ENCODE assay signal across 13 mouse cellular contexts in the genomic region with DNA sequence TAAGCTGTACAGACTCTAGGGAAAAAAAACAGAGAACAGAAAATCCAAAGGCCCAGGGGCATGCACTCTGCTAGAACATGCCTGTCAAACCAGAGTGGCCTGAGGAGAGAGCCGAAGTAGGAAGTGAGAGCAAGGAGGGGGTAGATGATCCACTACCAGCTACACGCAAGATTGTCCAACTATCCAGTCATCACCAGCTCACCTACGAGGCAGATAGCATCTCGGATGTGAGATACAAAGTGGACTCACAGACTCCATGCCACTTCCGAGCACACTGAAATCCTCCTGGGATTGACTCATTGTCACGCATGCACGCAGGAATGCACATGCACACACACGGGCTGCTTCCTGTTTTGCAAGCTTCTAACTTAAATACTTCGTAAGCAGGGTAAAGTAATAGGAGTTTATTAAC. TPM values are rescaled to one million over a fixed set of nuclear protein-coding genes. Genes with fewer than 3 reads are reported as not detected.
A peak's percentile ranks its signal among the peaks of the same experiment; 100 is the strongest.
DNase-seq lines count a peak whose midpoint lies in the region; ATAC-seq and TF ChIP-seq lines count a peak whose summit lies in the region.
"Had no signal": no experiment of that assay in that cellular context is flagged by ENCODE, and none has a peak within 500 bp of the region (broad histone marks: within the 10 kb centered on the region; RNA-seq: fewer than 3 reads in every experiment).

No protein-coding gene starts in this region.

- WGBS in kidney, adult 2 months = 56% methylated on average over 9 of the region's 9 CpGs
- 45% methylated on average over 9 of the region's 9 CpGs for WGBS in liver, embryonic 16.5 days (ENCODE audit: insufficient replicate concordance)
- WGBS in forebrain, embryonic 13.5 days = 89% methylated on average over 9 of the region's 9 CpGs

- peak overlapping the region; percentile 23; the same call in 1 of the 2 replicates for H3K9ac ChIP-seq in ES-E14 (ENCODE audit: insufficient read depth, low read depth, low read length, poor library complexity, severe bottlenecking)
- no peak overlapping the region for H3K9ac ChIP-seq in liver, embryonic 16.5 days (ENCODE audit: low read depth, low read length)
- H3K9ac ChIP-seq in forebrain, embryonic 13.5 days = no peak overlapping the region
- H3K9ac ChIP-seq: limb, embryonic 15.5 days; stomach, embryonic 15.5 days had no signal

- no peaks in the 10 kb centered on the region for H3K36me3 ChIP-seq in kidney, adult 2 months (ENCODE audit: control insufficient read depth, insufficient read depth, low read length)
- no peaks in the 10 kb centered on the region for H3K36me3 ChIP-seq in ES-E14 (ENCODE audit: control insufficient read depth, insufficient read depth, low read length, poor library complexity, severe bottlenecking)
- no peaks in the 10 kb centered on the region for H3K36me3 ChIP-seq in liver, embryonic 16.5 days (ENCODE audit: control insufficient read depth, insufficient read depth)
- H3K36me3 ChIP-seq in forebrain, embryonic 13.5 days (ENCODE audit: poor library complexity, severe bottlenecking) = no peaks in the 10 kb centered on the region
- H3K36me3 ChIP-seq: limb, embryonic 15.5 days; stomach, embryonic 15.5 days had no signal

- H3K27ac ChIP-seq in kidney, adult 2 months (ENCODE audit: insufficient read depth, low read depth, low read length) = no peak overlapping the region
- peak overlapping the region; percentile 3; the same call in 1 of the 2 replicates for H3K27ac ChIP-seq in ES-E14 (ENCODE audit: insufficient read depth, low read depth, low read length, poor library complexity, severe bottlenecking)
- peak overlapping the region; percentile 55 for H3K27ac ChIP-seq in liver, embryonic 16.5 days (ENCODE audit: low read length)
- no peak overlapping the region for H3K27ac ChIP-seq in forebrain, embryonic 13.5 days
- H3K27ac ChIP-seq: limb, embryonic 15.5 days; stomach, embryonic 15.5 days had no signal

- in situ Hi-C loops in ES-E14 (cut with MboI; ENCODE audit: low sequenced_read_pairs in 2 of 2, unreplicated experiment in 2 of 2) = no loop called here

- peak; percentile 20 for DNase-seq in kidney, adult 2 months
- DNase-seq in kidney, adult 8-10 months = no peak
- DNase-seq in 3134 (ENCODE audit: extremely low read depth, insufficient read length, low spot score) (peak; percentile 58), ES-E14 (ENCODE audit: low read depth, low spot score) (no peak)
- DNase-seq: cerebellum, postnatal 25 days had no signal

- TF ChIP-seq POLR2A in kidney, adult 2 months (IDR thresholded peaks at IDR 0.05; ENCODE audit: low read depth, low read length) = no peak

- H3K9me3 ChIP-seq in ES-E14 (ENCODE audit: control insufficient read depth, insufficient read depth, low read depth, low read length) = no peaks in the 10 kb centered on the region
- H3K9me3 ChIP-seq in liver, embryonic 16.5 days (replicated peaks; ENCODE audit: control insufficient read depth, low read length) = no peaks in the 10 kb centered on the region
- no peaks in the 10 kb centered on the region for H3K9me3 ChIP-seq in forebrain, embryonic 13.5 days (replicated peaks)
- H3K9me3 ChIP-seq: limb, embryonic 15.5 days; stomach, embryonic 15.5 days had no signal

- H3K4me2 ChIP-seq in liver, embryonic 16.5 days (ENCODE audit: low read depth, low read length) = no peak overlapping the region; the same call in 1 of the 2 replicates
- H3K4me2 ChIP-seq in forebrain, embryonic 13.5 days = no peak overlapping the region
- H3K4me2 ChIP-seq: limb, embryonic 15.5 days; stomach, embryonic 15.5 days had no signal

- no peak overlapping the region for H3K4me3 ChIP-seq in kidney, adult 2 months (ENCODE audit: insufficient read depth, low read depth, low read length)
- no peak overlapping the region for H3K4me3 ChIP-seq in ES-E14 (ENCODE audit: insufficient read depth in 1 of 2, low read depth in 1 of 2, low read length in 2 of 2, poor library complexity in 1 of 2, severe bottlenecking in 1 of 2)
- no peak overlapping the region for H3K4me3 ChIP-seq in liver, embryonic 16.5 days (ENCODE audit: low read depth, low read length)
- H3K4me3 ChIP-seq in forebrain, embryonic 13.5 days = no peak overlapping the region
- H3K4me3 ChIP-seq: limb, embryonic 15.5 days; stomach, embryonic 15.5 days had no signal

- peak; percentile 51; the same call in 1 of the 2 replicates for ATAC-seq in liver, embryonic 16.5 days (ENCODE audit: low read depth)
- ATAC-seq in inflammation-experienced regulatory T-cells, adult 6 months = no peak
- no peak for ATAC-seq in cerebellum, adult (ENCODE audit: insufficient number of reproducible peaks, low FRiP score, low TSS enrichment)
- no peak for ATAC-seq in forebrain, embryonic 13.5 days
- ATAC-seq: midbrain, embryonic 16.5 days had no signal

- H3K27me3 ChIP-seq in kidney, adult 2 months (replicated peaks; ENCODE audit: control insufficient read depth, insufficient read depth, low read length) = no peaks in the 10 kb centered on the region
- H3K27me3 ChIP-seq in liver, embryonic 16.5 days (ENCODE audit: control insufficient read depth, insufficient read depth, low read depth, low read length) = no peaks in the 10 kb centered on the region
- no peaks in the 10 kb centered on the region for H3K27me3 ChIP-seq in forebrain, embryonic 13.5 days
- H3K27me3 ChIP-seq: limb, embryonic 15.5 days; stomach, embryonic 15.5 days had no signal

- no peak for TF ChIP-seq CTCF in kidney, adult 2 months (conservative IDR thresholded peaks at IDR 0.05; ENCODE audit: insufficient read depth, insufficient read length, low read depth, low read length)

- H3K4me1 ChIP-seq in kidney, adult 2 months (ENCODE audit: control insufficient read depth, insufficient read depth, low read length) = peaks cover 18% of the 10 kb centered on the region
- peaks cover 0 to 12% of the 10 kb centered on the region in 2 experiments; a peak in 3 of 4 replicates for H3K4me1 ChIP-seq in ES-E14 (ENCODE audit: control insufficient read depth in 2 of 2, insufficient read depth in 2 of 2, low read length in 2 of 2, poor library complexity in 1 of 2)
- H3K4me1 ChIP-seq in liver, embryonic 16.5 days (ENCODE audit: control insufficient read depth, low read depth, low read length) = no peaks in the 10 kb centered on the region
- H3K4me1 ChIP-seq in forebrain, embryonic 13.5 days = peaks cover 12% of the 10 kb centered on the region
- H3K4me1 ChIP-seq: limb, embryonic 15.5 days; stomach, embryonic 15.5 days had no signal

TF ChIP-seq in ES-E14, 5 proteins besides CTCF, POLR2A, EP300 and RAD21:
- TF ChIP-seq ZC3H11A (IDR thresholded peaks at IDR 0.05; ENCODE audit: borderline replicate concordance, low read depth, low read length) (no peak), CHD2 (IDR thresholded peaks at IDR 0.05; ENCODE audit: low read depth, low read length) (no peak), HCFC1 (IDR thresholded peaks at IDR 0.05; ENCODE audit: borderline replicate concordance, insufficient read depth, low read length) (no peak), ZNF384 (IDR thresholded peaks at IDR 0.05; ENCODE audit: low read depth, low read length) (no peak), MAFK (IDR thresholded peaks at IDR 0.05; ENCODE audit: insufficient read depth, low read depth, low read length) (no peak)

RNA-seq across cellular contexts. Expression of a gene that starts 10.6 kb away (rescaled TPM):
- polyA plus RNA-seq in kidney, adult 2 months (2012; rRNA removed) = 15.7 and 16.0 TPM in 2 replicates
- total RNA-seq in ES-E14 (2012; rRNA removed) = 9.5 and 12.1 TPM in 2 replicates
- polyA plus RNA-seq in liver, embryonic 16.5 days (2015; fragmentation: Nextera tagmentation; extraction: Ambion mirVana) = 13.0 and 14.0 TPM in 2 replicates
- polyA plus RNA-seq in inflammation-experienced regulatory T-cells, adult 6 months (2017; shearing (Covaris generic)) = not detected
- polyA plus RNA-seq in forebrain, embryonic 13.5 days (2015; fragmentation: Nextera tagmentation; extraction: Ambion mirVana) = 5.1 TPM in 2 replicates

RNA-seq across cellular contexts. Expression of a gene that starts 15.9 kb away (rescaled TPM):
- polyA plus RNA-seq in kidney, adult 2 months (2012; rRNA removed) = not detected in 2 replicates
- not detected in 2 replicates for total RNA-seq in ES-E14 (2012; rRNA removed)
- polyA plus RNA-seq in liver, embryonic 16.5 days (2015; fragmentation: Nextera tagmentation; extraction: Ambion mirVana) = not detected in 2 replicates
- polyA plus RNA-seq in inflammation-experienced regulatory T-cells, adult 6 months (2017; shearing (Covaris generic)) = not detected
- not detected in 2 replicates for polyA plus RNA-seq in forebrain, embryonic 13.5 days (2015; fragmentation: Nextera tagmentation; extraction: Ambion mirVana)
- total RNA-seq: heart, adult 18-20 months had no signal
- polyA plus RNA-seq: stomach, embryonic 15.5 days had no signal

RNA-seq across cellular contexts. Expression of a gene that starts 20.1 kb away (rescaled TPM):
- 7.0 and 8.6 TPM in 2 replicates for polyA plus RNA-seq in kidney, adult 2 months (2012; rRNA removed)
- 8.3 and 11.9 TPM in 2 replicates for total RNA-seq in ES-E14 (2012; rRNA removed)
- 4.3 and 4.6 TPM in 2 replicates for polyA plus RNA-seq in liver, embryonic 16.5 days (2015; fragmentation: Nextera tagmentation; extraction: Ambion mirVana)
- under 1 TPM in 2 of 3 experiments, not detected in 1; 0.13 to 0.82 TPM for polyA plus RNA-seq in inflammation-experienced regulatory T-cells, adult 6 months (2017; shearing (Covaris generic))
- polyA plus RNA-seq in forebrain, embryonic 13.5 days (2015; fragmentation: Nextera tagmentation; extraction: Ambion mirVana) = 66.0 and 66.1 TPM in 2 replicates

Comparison
In these comparisons a context has a peak if more than half of its experiments do, and no peak if none do; other contexts are left out.
1. DNase-seq: peak in kidney, adult 2 months (single experiment) and 3134 (single experiment); none in kidney, adult 8-10 months (0 of 2) and ES-E14 (single experiment).
2. H3K27ac ChIP-seq: peak in ES-E14 (single experiment) and liver, embryonic 16.5 days (single experiment); none in kidney, adult 2 months (single experiment) and forebrain, embryonic 13.5 days (single experiment).